Mouse (Mus musculus) urinary bladder, adult 18-20 months (tissue): Measurements from ENCODE around the gene Cog4.
A peak's percentile ranks its signal among the peaks of the same experiment; 100 is the strongest.
"Not testable (repeated sequence)": the region's sequence is repeated elsewhere in the genome, so short reads cannot be mapped to it uniquely, and the experiment has no call there.

Source experiments
- DNase-seq, 2 experiments: peaks; one replicate each; pipeline ENCODE4 v3.0.0; 2022; ENCODE audit warnings: low spot score in 2 of 2, mixed read lengths in 2 of 2

Cog4 gene

DNA sequence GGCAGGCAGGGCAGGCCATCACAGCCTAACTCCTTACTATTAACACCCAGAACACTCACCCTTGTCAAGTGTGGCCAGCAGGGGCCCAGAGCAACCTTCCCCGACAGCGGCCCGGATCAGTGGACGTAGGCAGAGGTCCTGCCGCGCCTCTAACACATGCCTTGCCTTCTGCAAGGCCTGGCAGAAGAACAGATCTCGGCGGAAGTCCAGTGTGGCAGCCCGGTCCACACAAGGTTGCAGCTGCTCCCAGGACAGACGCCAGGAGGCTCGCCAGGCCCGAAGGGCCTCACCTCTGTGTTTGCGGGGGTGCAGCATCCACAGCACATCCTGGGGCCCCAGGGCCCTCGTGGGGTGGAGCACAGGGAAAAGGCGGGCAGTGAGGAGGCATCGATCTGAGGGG, 42.5 kb downstream of the Cog4 start:
- no peak for DNase-seq

- no peak for DNase-seq
Observed at GRCm38 (mm10) chr8:110889904-110890470, 43.6 kb downstream of the Cog4 start.

GRCm38 (mm10) chr8:110892040-110892439, 45.6 kb downstream of the Cog4 start:
- DNase-seq, result no peak

GRCm38 (mm10) chr8:110892913-110893312, 46.5 kb downstream of the Cog4 start:
- no peak for DNase-seq

DNA sequence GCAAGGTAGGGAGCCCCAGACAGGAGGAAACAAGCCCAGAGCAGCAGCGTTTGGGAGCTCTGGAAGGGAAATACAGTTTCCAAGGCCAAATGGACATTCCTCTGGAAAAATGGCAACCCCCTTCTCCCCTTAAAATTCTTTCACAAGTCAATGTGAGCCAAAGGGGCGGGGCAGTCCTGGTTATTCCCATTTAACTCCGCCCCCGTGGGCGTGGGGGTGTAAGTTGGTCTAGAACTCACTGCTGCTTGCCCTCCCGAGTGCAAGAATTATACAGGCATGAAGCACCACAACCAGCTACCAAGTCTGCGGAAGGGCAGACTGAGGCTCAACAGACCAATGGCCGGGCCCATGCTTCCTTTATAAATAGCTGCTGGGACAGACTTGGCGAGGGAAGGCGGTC, 48.5 kb downstream of the Cog4 start:
- no peak for DNase-seq

DNA sequence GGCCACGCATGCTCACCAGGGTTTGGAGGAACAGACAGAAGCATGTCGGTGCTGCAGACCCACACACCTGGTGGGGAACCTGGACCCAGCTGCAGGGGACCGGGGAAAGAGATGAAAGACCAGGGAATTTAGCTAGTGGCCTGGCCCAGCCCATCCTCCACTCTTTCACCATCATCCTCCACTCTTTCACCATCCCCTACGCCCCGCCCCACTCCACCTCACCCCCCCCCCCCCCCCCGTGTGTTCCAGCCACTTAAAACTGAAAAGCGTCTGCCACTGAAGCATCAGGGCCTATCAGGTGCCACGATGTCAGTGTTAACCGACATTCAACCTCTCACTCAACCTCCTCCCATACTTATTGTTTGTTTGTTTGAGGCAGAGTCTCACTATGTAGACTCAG, 48.9 kb downstream of the Cog4 start:
- no peak for DNase-seq

DNA sequence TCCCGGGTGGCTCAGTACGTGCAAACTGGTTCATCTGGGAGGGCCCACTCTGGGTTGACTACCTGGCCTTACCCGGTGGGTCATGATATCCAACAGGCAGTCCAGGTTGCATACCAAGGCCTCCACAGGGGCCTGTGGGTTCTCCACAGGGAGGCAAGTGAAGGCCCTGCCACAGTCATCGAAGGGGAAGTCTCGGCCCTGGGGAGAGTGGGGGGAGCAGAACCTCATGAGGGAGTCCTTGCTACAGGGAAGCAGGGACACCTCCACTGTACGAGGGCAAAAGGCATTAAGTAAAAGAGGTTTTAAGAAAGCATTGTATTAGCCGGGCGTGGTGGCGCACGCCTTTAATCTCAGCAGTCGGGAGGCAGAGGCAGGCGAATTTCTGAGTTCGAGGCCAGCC, 49.4 kb downstream of the Cog4 start:
- DNase-seq, result no peak

DNA sequence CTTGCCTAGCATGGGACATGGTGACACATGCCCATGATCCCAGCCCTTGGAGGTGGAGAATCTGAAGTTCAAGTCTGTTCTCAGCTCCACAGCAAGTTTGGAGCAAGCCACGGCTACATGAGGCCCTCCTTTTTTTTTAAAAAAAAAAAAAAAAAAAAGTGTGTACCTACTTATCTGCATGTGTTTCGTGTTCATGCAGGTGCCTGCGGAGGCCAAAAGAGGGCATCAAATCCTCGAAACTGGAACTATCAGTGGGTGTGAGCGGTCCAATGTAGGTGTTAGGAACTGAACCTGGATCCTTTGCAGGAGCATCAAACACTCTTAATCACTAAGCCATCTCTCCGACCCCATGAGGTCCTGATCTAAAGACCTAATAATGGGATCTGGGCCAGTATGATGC, 51.1 kb downstream of the Cog4 start:
- no peak for DNase-seq

GRCm38 (mm10) chr8:110901056-110901455, 54.7 kb downstream of the Cog4 start:
- DNase-seq, result no peak

DNA sequence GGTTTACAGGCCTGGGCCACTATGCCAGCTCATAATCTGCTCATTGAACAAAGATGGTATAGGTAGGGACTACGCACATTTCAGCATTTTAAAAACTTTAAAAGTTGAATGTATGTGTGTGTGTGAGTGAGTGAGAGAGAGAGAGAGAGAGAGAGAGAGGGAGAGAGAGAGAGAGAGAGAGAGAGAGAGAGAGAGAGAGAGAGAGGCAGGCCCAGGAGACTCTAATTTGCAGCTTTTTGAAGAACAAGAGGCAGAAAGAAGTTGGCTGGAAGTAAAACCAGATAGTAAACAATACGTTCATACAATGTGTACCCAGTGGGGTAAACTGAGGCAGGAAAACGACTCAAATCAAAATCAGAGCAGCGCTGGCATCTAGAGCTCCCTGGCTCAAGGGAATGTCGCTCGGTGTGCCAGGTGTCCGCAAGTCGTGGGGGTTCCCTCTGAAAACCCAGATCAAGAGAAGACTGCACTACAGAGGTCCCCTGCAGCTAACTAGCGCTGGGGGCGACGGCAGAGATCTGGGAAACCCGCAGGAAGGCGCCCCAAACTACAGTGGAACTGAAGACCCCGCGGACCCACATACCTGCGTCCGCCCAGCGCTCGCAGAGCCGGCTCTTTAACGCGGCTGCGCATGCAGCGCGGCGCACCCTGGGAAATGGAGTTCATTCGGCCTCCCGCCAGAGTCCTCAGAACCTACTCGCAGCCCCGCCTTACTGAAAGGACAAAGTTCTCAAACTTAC, 55.6 kb downstream of the Cog4 start, which contains the start of gene Fuk:
Gene Fuk (minus strand): TSS at position 650 of the 740 bp plus-strand sequence.
- peak; percentile 66 to 74 for DNase-seq

DNA sequence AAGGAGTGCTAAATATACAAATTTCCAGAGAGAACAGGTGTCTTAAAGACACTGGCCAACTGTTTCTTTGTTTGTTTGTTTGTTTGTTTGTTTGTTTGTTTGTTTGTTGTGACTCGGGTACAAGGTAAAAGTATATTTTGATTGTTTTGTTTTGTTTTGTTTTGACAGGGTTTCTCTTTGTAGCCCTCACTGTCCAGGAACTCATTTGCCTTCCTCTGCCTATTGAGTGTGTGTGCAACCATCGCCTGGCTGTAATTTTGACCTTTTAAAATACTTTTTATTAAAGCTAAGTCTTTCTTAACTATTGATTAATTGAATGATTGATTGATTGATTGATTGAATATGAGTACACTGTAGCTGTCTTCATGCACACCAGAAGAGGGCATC, 56.2 kb downstream of the Cog4 start:
- no peak for DNase-seq

GRCm38 (mm10) chr8:110905404-110905803, 59.0 kb downstream of the Cog4 start:
- DNase-seq, result no peak

- DNase-seq, result no peak
Observed at GRCm38 (mm10) chr8:110906682-110907081, 60.3 kb downstream of the Cog4 start.

DNA sequence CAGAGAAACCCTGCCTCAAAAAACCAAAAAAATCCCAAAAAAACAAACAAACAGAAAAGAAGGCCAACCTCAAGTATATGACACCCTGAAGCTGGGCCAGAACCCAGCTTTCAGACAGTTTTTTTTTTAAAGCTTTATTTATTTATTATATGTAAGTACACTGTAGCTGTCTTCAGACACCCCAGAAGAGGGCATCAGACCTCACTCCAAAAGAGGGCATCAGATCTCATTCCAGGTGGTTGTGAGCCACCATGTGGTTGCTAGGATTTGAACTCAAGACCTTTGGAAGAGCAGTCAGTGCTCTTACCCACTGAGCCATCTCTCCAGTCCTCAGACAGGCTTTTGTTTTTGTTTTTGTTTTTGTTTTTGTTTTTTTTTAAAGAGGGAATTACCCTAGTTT, 63.5 kb downstream of the Cog4 start:
- not testable (repeated sequence) for DNase-seq

- DNase-seq, result no peak
Observed at GRCm38 (mm10) chr8:110911576-110912570, 65.5 kb downstream of the Cog4 start.

GRCm38 (mm10) chr8:110917415-110917814, 71.0 kb downstream of the Cog4 start:
- DNase-seq, result no peak

DNA sequence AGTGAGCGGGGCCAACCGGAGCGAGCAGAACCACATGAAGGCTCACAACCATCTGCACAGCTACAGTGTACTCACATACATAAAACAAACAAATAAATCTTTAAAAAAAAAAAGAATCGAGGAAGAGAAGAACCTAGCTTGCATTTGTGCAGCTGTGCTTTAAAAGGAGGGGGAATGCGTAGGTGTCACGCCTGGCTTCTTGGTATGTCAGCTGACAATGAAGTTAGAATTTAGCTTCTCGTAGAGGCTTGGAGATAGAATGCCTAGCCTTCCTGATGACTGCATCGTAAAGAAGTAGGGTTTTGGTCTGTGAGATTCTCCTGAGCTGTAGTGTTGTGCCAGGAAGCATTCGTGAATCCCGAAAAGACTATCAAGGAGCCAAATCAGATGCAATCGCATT, 71.6 kb downstream of the Cog4 start:
- no peak for DNase-seq

GRCm38 (mm10) chr8:110918460-110918859, 72.1 kb downstream of the Cog4 start:
- DNase-seq, result no peak

GRCm38 (mm10) chr8:110919341-110920031, 73.1 kb downstream of the Cog4 start, which contains the start of gene St3gal2:
Gene St3gal2, plus strand, starts transcription at chr8:110919922.
- peak; percentile 64 to 83 for DNase-seq

- no peak for DNase-seq
Observed at GRCm38 (mm10) chr8:110920032-110920772, 73.8 kb downstream of the Cog4 start.

GRCm38 (mm10) chr8:110920773-110921277, 74.4 kb downstream of the Cog4 start:
- no peak for DNase-seq
